In genomic region chr2:150689223-150689800, GRCm38 (mm10) we compare ENCODE assay signal across 10 mouse cellular contexts. TPM values are rescaled to one million over a fixed set of nuclear protein-coding genes. Genes with fewer than 3 reads are reported as not detected.
DNase-seq lines count a peak whose midpoint lies in the region; ATAC-seq lines count a peak whose summit lies in the region.
"Had no signal": no experiment of that assay in that cellular context is flagged by ENCODE, and none has a peak within 500 bp of the region (broad histone marks: within the 10 kb centered on the region; RNA-seq: fewer than 3 reads in every experiment).

TSS of gene Vsx1 (minus strand) at chr2:150689360.

- intact Hi-C loops in heart, postnatal 14 days (cut with DNase I): no loop called here

- no peak for ATAC-seq in heart, embryonic 12.5 days (ENCODE audit: insufficient number of reproducible peaks, low FRiP score)
- ATAC-seq in hindbrain, embryonic 14.5 days (ENCODE audit: low FRiP score): 0 out of 2 replicates have a peak, but pooled peaks have one; percentile 7
- ATAC-seq in midbrain, embryonic 12.5 days (ENCODE audit: low FRiP score, low read depth): no peak
- ATAC-seq: inflammation-experienced regulatory T-cells, adult 6 months had no signal

- H3K27ac ChIP-seq in heart, embryonic 12.5 days (ENCODE audit: poor library complexity, severe bottlenecking): no peak within 1 kb of the TSS
- no peak within 1 kb of the TSS; the same call in 1 of the 2 replicates for H3K27ac ChIP-seq in embryonic facial prominence, embryonic 10.5 days (replicated peaks)
- no peak within 1 kb of the TSS for H3K27ac ChIP-seq in hindbrain, embryonic 14.5 days
- H3K27ac ChIP-seq in midbrain, embryonic 12.5 days (replicated peaks): no peak within 1 kb of the TSS

- WGBS in heart, embryonic 12.5 days: 39% methylated on average over 16 of the region's 16 CpGs
- WGBS in embryonic facial prominence, embryonic 10.5 days: 41% methylated on average over 16 of the region's 16 CpGs
- 45% methylated on average over 16 of the region's 16 CpGs for WGBS in hindbrain, embryonic 14.5 days
- WGBS in midbrain, embryonic 12.5 days: 52% methylated on average over 16 of the region's 16 CpGs

- H3K4me3 ChIP-seq in heart, embryonic 12.5 days: peak within 1 kb of the TSS; percentile 49
- H3K4me3 ChIP-seq in embryonic facial prominence, embryonic 10.5 days: peak within 1 kb of the TSS; percentile 56
- H3K4me3 ChIP-seq in hindbrain, embryonic 14.5 days (replicated peaks; ENCODE audit: low read length): peak within 1 kb of the TSS; percentile 39
- H3K4me3 ChIP-seq in midbrain, embryonic 12.5 days: peak within 1 kb of the TSS; percentile 45

- H3K9ac ChIP-seq in heart, embryonic 12.5 days: peak within 1 kb of the TSS; percentile 28
- H3K9ac ChIP-seq in hindbrain, embryonic 14.5 days: peak within 1 kb of the TSS; percentile 43
- peak within 1 kb of the TSS; percentile 49 for H3K9ac ChIP-seq in midbrain, embryonic 12.5 days (replicated peaks)

- H3K27me3 ChIP-seq in heart, embryonic 12.5 days (replicated peaks): peaks cover 66% of the 10 kb centered on the region
- H3K27me3 ChIP-seq in embryonic facial prominence, embryonic 10.5 days (replicated peaks; ENCODE audit: low read depth, poor library complexity, severe bottlenecking): peaks cover 84% of the 10 kb centered on the region
- H3K27me3 ChIP-seq in hindbrain, embryonic 14.5 days (ENCODE audit: control insufficient read depth, insufficient read depth, low read length): peaks cover 82% of the 10 kb centered on the region
- H3K27me3 ChIP-seq in midbrain, embryonic 12.5 days: peaks cover 80% of the 10 kb centered on the region

- H3K36me3 ChIP-seq in heart, embryonic 12.5 days: no peaks in the 10 kb centered on the region
- H3K36me3 ChIP-seq in embryonic facial prominence, embryonic 10.5 days (replicated peaks): no peaks in the 10 kb centered on the region
- H3K36me3 ChIP-seq in hindbrain, embryonic 14.5 days (replicated peaks; ENCODE audit: control insufficient read depth, insufficient read depth): no peaks in the 10 kb centered on the region
- H3K36me3 ChIP-seq in midbrain, embryonic 12.5 days: no peaks in the 10 kb centered on the region

- H3K4me1 ChIP-seq in heart, embryonic 12.5 days (replicated peaks): peaks cover 14% of the 10 kb centered on the region; the same call in 1 of the 2 replicates
- H3K4me1 ChIP-seq in embryonic facial prominence, embryonic 10.5 days: peaks cover 22% of the 10 kb centered on the region
- H3K4me1 ChIP-seq in hindbrain, embryonic 14.5 days (replicated peaks; ENCODE audit: control insufficient read depth, insufficient read depth, low read length): peaks cover 15% of the 10 kb centered on the region
- peaks cover 12% of the 10 kb centered on the region for H3K4me1 ChIP-seq in midbrain, embryonic 12.5 days

- DNase-seq in heart, postnatal 14 days: no peak
- no peak for DNase-seq in embryonic facial prominence, embryonic 10.5 days (ENCODE audit: low spot score)
- no peak for DNase-seq in hindbrain, embryonic 14.5 days (ENCODE audit: low spot score)
- DNase-seq in thymus, adult 18-20 months: no peak
- DNase-seq in urinary bladder, postnatal 36 days (ENCODE audit: low spot score in 2 of 2): no peak
- no peak for DNase-seq in retina, embryonic 14.5 days (ENCODE audit: low spot score)

- H3K9me3 ChIP-seq in heart, embryonic 12.5 days (replicated peaks): no peaks in the 10 kb centered on the region
- H3K9me3 ChIP-seq in embryonic facial prominence, embryonic 10.5 days: no peaks in the 10 kb centered on the region
- H3K9me3 ChIP-seq in hindbrain, embryonic 14.5 days (ENCODE audit: control insufficient read depth, low read length): no peaks in the 10 kb centered on the region
- no peaks in the 10 kb centered on the region for H3K9me3 ChIP-seq in midbrain, embryonic 12.5 days

- H3K4me2 ChIP-seq in heart, embryonic 12.5 days: peak within 1 kb of the TSS; percentile 85
- H3K4me2 ChIP-seq in hindbrain, embryonic 14.5 days (replicated peaks): peak within 1 kb of the TSS; percentile 64
- H3K4me2 ChIP-seq in midbrain, embryonic 12.5 days (replicated peaks): peak within 1 kb of the TSS; percentile 78

RNA-seq across cellular contexts. Expression of gene Vsx1, which starts in this region (rescaled TPM):
- polyA plus RNA-seq in heart, embryonic 12.5 days (2016; fragmentation: Nextera tagmentation; extraction: Ambion mirVana): not detected in 2 replicates
- not detected for total RNA-seq in heart, postnatal 14 days (2021)
- 0.04 and 0.23 TPM in 2 replicates for polyA plus RNA-seq in embryonic facial prominence, embryonic 10.5 days (2016; fragmentation: Nextera tagmentation; extraction: Ambion mirVana)
- polyA plus RNA-seq in hindbrain, embryonic 14.5 days (2014; fragmentation: Nextera tagmentation; extraction: Ambion mirVana): 0.05 TPM in 2 replicates
- polyA plus RNA-seq in midbrain, embryonic 12.5 days (2016; fragmentation: Nextera tagmentation; extraction: Ambion mirVana): 0.09 and 0.13 TPM in 2 replicates
- total RNA-seq: adrenal gland, adult 2 months had no signal
- polyA plus RNA-seq: adrenal gland, adult 2 months; inflammation-experienced regulatory T-cells, adult 6 months had no signal

Comparison
In these comparisons a context has a peak if more than half of its experiments do, and no peak if none do; other contexts are left out.
1. Peak in ATAC-seq, H3K4me3 ChIP-seq, H3K9ac ChIP-seq and H3K4me2 ChIP-seq in hindbrain, embryonic 14.5 days; RNA of the gene not detected or under 1 TPM.